Mouse (Mus musculus) forebrain, embryonic 13.5 days (tissue): Measurements from ENCODE around the gene Ext2. TPM values are rescaled to one million over a fixed set of nuclear protein-coding genes. Genes with fewer than 3 reads are reported as not detected.

Source experiments
- ATAC-seq: fragments of 200-750 bp; cut with Nextera tagmentation; 2 replicates; pipeline ENCODE4 v1.8.0; 2017
- H3K27ac ChIP-seq: fragments of 300-500 bp; sonication (generic); 2 replicates; pipeline ENCODE4 v1.5.1; 2015; ENCODE audit warnings: inconsistent platforms, mild to moderate bottlenecking, moderate library complexity
- H3K27me3 ChIP-seq: fragments of 300-500 bp; sonication (generic); 2 replicates; pipeline ENCODE4 v1.6.1; 2015; ENCODE audit warnings: mild to moderate bottlenecking, inconsistent platforms
- H3K36me3 ChIP-seq: fragments of 300-500 bp; sonication (generic); 2 replicates; pipeline ENCODE4 v1.6.1; 2015; ENCODE audit warnings: mild to moderate bottlenecking, inconsistent platforms; ENCODE audit not compliant: poor library complexity, severe bottlenecking
- H3K4me1 ChIP-seq: fragments of 300-500 bp; sonication (generic); 2 replicates; pipeline ENCODE4 v1.6.1; 2015; ENCODE audit warnings: inconsistent platforms
- H3K4me2 ChIP-seq: fragments of 300-500 bp; sonication (generic); 2 replicates; pipeline ENCODE4 v1.6.1; 2015; ENCODE audit warnings: inconsistent platforms, mild to moderate bottlenecking, moderate library complexity
- H3K4me3 ChIP-seq: fragments of 300-500 bp; sonication (generic); 2 replicates; pipeline ENCODE4 v1.5.1; 2015; ENCODE audit warnings: mild to moderate bottlenecking, inconsistent platforms
- H3K9ac ChIP-seq: fragments of 300-500 bp; sonication (generic); 2 replicates; pipeline ENCODE4 v1.6.1; 2015; ENCODE audit warnings: mild to moderate bottlenecking, inconsistent platforms
- H3K9me3 ChIP-seq: fragments of 300-500 bp; sonication (generic); replicated peaks from 2 replicates; pipeline ENCODE4 v1.6.1; 2016; ENCODE audit warnings: inconsistent platforms
- WGBS: fragments of 180-500 bp; shearing (Covaris S2); methylation state at CpG from one replicate; pipeline ENCODE4 v1.1.7; 2015; 5-methylcytosine and 5-hydroxymethylcytosine counted together
- polyA plus RNA-seq: library from polyadenylated mRNA; unstranded; fragments of >200 nt; fragmentation: Nextera tagmentation; extraction: Ambion mirVana; gene quantifications from 2 replicates; pipeline ENCODE4 v1.2.1, GENCODE M21; 2015

The Ext2 gene
- polyA plus RNA-seq, 1 experiment from 2014 or later, result 50.6 TPM

- peaks cover 6% of the 10 kb centered on the region for H3K4me1 ChIP-seq
- no peak for ATAC-seq
- no peak overlapping the region for H3K4me3 ChIP-seq
- peaks cover 70% of the 10 kb centered on the region for H3K27me3 ChIP-seq
- H3K9me3 ChIP-seq, result peaks cover 5% of the 10 kb centered on the region; the same call in 1 of the 2 replicates
- no peak overlapping the region for H3K9ac ChIP-seq
- no peak overlapping the region for H3K4me2 ChIP-seq
- no peaks in the 10 kb centered on the region for H3K36me3 ChIP-seq
- no peak overlapping the region for H3K27ac ChIP-seq
- 30% methylated on average over 3 of the region's 3 CpGs for WGBS
Measured at GRCm38 (mm10) chr2:93659004-93659403, 163.4 kb downstream of the Ext2 start.

GRCm38 (mm10) chr2:93654336-93655055 is 167.9 kb downstream of the Ext2 start:
- H3K36me3 ChIP-seq, result no peaks in the 10 kb centered on the region
- no peak overlapping the region for H3K27ac ChIP-seq
- H3K9ac ChIP-seq, result no peak overlapping the region
- no peak for ATAC-seq
- no peak overlapping the region for H3K4me2 ChIP-seq
- WGBS, result 70% methylated on average over 11 of the region's 11 CpGs
- H3K27me3 ChIP-seq, result peaks cover 53% of the 10 kb centered on the region
- H3K4me3 ChIP-seq, result no peak overlapping the region
- H3K9me3 ChIP-seq, result no peaks in the 10 kb centered on the region
- no peaks in the 10 kb centered on the region for H3K4me1 ChIP-seq

- Histone ChIP-seq H3K4me2 (no peak overlapping the region), H3K4me3 (no peak overlapping the region)
- peak; percentile 41; the same call in 1 of the 2 replicates for ATAC-seq
Measured at GRCm38 (mm10) chr2:93649243-93649870, 173.0 kb downstream of the Ext2 start.

GRCm38 (mm10) chr2:93647924-93648575 is 174.3 kb downstream of the Ext2 start:
- Histone ChIP-seq H3K4me1 (peaks cover 10% of the 10 kb centered on the region), H3K27me3 (peaks cover 93% of the 10 kb centered on the region), H3K27ac (no peak overlapping the region), H3K9me3 (no peaks in the 10 kb centered on the region), H3K4me3 (no peak overlapping the region), H3K9ac (no peak overlapping the region), H3K36me3 (no peaks in the 10 kb centered on the region), H3K4me2 (no peak overlapping the region)
- no peak for ATAC-seq
- WGBS, result under 1% methylated on average over 20 of the region's 20 CpGs

More at GRCm38 (mm10) chr2:93649243-93649870, 173.0 kb downstream of the Ext2 start:
- no peaks in the 10 kb centered on the region for H3K36me3 ChIP-seq
- no peak overlapping the region for H3K9ac ChIP-seq
- no peaks in the 10 kb centered on the region for H3K9me3 ChIP-seq
- peaks cover 82% of the 10 kb centered on the region for H3K27me3 ChIP-seq
- peaks cover 5% of the 10 kb centered on the region; the same call in 1 of the 2 replicates for H3K4me1 ChIP-seq
- no peak overlapping the region for H3K27ac ChIP-seq
- WGBS, result 13% methylated on average over 4 of the region's 4 CpGs

GRCm38 (mm10) chr2:93647051-93647923 is 175.1 kb downstream of the Ext2 start:
- H3K9me3 ChIP-seq, result no peaks in the 10 kb centered on the region
- H3K27me3 ChIP-seq, result peaks cover 100% of the 10 kb centered on the region
- H3K36me3 ChIP-seq, result no peaks in the 10 kb centered on the region
- peak overlapping the region; percentile 12; the same call in 1 of the 2 replicates for H3K4me3 ChIP-seq
- H3K27ac ChIP-seq, result no peak overlapping the region
- no peak overlapping the region for H3K9ac ChIP-seq
- WGBS, result under 1% methylated on average over 44 of the region's 44 CpGs
- peaks cover 18% of the 10 kb centered on the region for H3K4me1 ChIP-seq
- ATAC-seq, result no peak
- H3K4me2 ChIP-seq, result peak overlapping the region; percentile 37

GRCm38 (mm10) chr2:93645626-93646320 is 176.6 kb downstream of the Ext2 start:
- H3K4me2 ChIP-seq, result peak overlapping the region; percentile 27; the same call in 1 of the 2 replicates
- H3K4me1 ChIP-seq, result peaks cover 22% of the 10 kb centered on the region
- under 1% methylated on average over 33 of the region's 33 CpGs for WGBS
- H3K27me3 ChIP-seq, result peaks cover 100% of the 10 kb centered on the region
- no peak for ATAC-seq
- H3K36me3 ChIP-seq, result no peaks in the 10 kb centered on the region
- no peaks in the 10 kb centered on the region for H3K9me3 ChIP-seq
- H3K27ac ChIP-seq, result no peak overlapping the region
- H3K9ac ChIP-seq, result no peak overlapping the region
- H3K4me3 ChIP-seq, result peak overlapping the region; percentile 2; the same call in 1 of the 2 replicates

- Histone ChIP-seq H3K27ac (no peak overlapping the region), H3K9me3 (no peaks in the 10 kb centered on the region), H3K36me3 (no peaks in the 10 kb centered on the region), H3K4me3 (no peak overlapping the region), H3K27me3 (peaks cover 100% of the 10 kb centered on the region), H3K4me2 (no peak overlapping the region), H3K9ac (no peak overlapping the region), H3K4me1 (peaks cover 22% of the 10 kb centered on the region)
- no peak for ATAC-seq
- 6% methylated on average over 10 of the region's 10 CpGs for WGBS
Measured at GRCm38 (mm10) chr2:93645197-93645596, 177.2 kb downstream of the Ext2 start.

- H3K27me3 ChIP-seq, result peaks cover 100% of the 10 kb centered on the region
- H3K4me3 ChIP-seq, result no peak overlapping the region
- 14% methylated on average over 6 of the region's 6 CpGs for WGBS
- H3K4me1 ChIP-seq, result peaks cover 22% of the 10 kb centered on the region
- no peak overlapping the region for H3K9ac ChIP-seq
- H3K4me2 ChIP-seq, result no peak overlapping the region
- H3K36me3 ChIP-seq, result no peaks in the 10 kb centered on the region
- no peak overlapping the region for H3K27ac ChIP-seq
- no peaks in the 10 kb centered on the region for H3K9me3 ChIP-seq
- ATAC-seq, result no peak
Measured at GRCm38 (mm10) chr2:93644731-93645130, 177.6 kb downstream of the Ext2 start.

GRCm38 (mm10) chr2:93644234-93644633 is 178.1 kb downstream of the Ext2 start:
- no peaks in the 10 kb centered on the region for H3K9me3 ChIP-seq
- H3K4me1 ChIP-seq, result peaks cover 22% of the 10 kb centered on the region
- no peak overlapping the region for H3K27ac ChIP-seq
- peaks cover 100% of the 10 kb centered on the region for H3K27me3 ChIP-seq
- no peak for ATAC-seq
- no peaks in the 10 kb centered on the region for H3K36me3 ChIP-seq
- H3K4me2 ChIP-seq, result no peak overlapping the region
- H3K9ac ChIP-seq, result no peak overlapping the region
- H3K4me3 ChIP-seq, result no peak overlapping the region
- 12% methylated on average over 4 of the region's 4 CpGs for WGBS

- WGBS, result 1% methylated on average over 28 of the region's 28 CpGs
- ATAC-seq, result no peak
- H3K27ac ChIP-seq, result no peak overlapping the region
- H3K9ac ChIP-seq, result peak overlapping the region; percentile 17; the same call in 1 of the 2 replicates
- peaks cover 22% of the 10 kb centered on the region for H3K4me1 ChIP-seq
- peak overlapping the region; percentile 44 for H3K4me3 ChIP-seq
- peak overlapping the region; percentile 69 for H3K4me2 ChIP-seq
- H3K27me3 ChIP-seq, result peaks cover 98% of the 10 kb centered on the region
- no peaks in the 10 kb centered on the region for H3K9me3 ChIP-seq
- no peaks in the 10 kb centered on the region for H3K36me3 ChIP-seq
Measured at GRCm38 (mm10) chr2:93643403-93643780, 179.0 kb downstream of the Ext2 start.

- Histone ChIP-seq H3K36me3 (no peaks in the 10 kb centered on the region), H3K4me1 (peaks cover 7% of the 10 kb centered on the region), H3K4me3 (no peak overlapping the region), H3K9me3 (no peaks in the 10 kb centered on the region), H3K27ac (no peak overlapping the region), H3K9ac (no peak overlapping the region), H3K27me3 (peaks cover 57% of the 10 kb centered on the region), H3K4me2 (no peak overlapping the region)
- ATAC-seq, result no peak
- WGBS, result 86% methylated on average over 4 of the region's 4 CpGs
Measured at GRCm38 (mm10) chr2:93634609-93635008, 187.8 kb downstream of the Ext2 start.
